Mouse (Mus musculus) embryonic fibroblast, embryonic 13.5 days (primary cell): ENCODE measurements around the gene Tor3a. TPM values are rescaled to one million over a fixed set of nuclear protein-coding genes. Genes with fewer than 3 reads are reported as not detected.
A peak's percentile ranks its signal among the peaks of the same experiment; 100 is the strongest.
"Not testable (repeated sequence)": the region's sequence is repeated elsewhere in the genome, so short reads cannot be mapped to it uniquely, and the experiment has no call there.

ENCODE experiments used
- H3K27ac ChIP-seq: 2 replicates; pipeline ENCODE4 v1.5.1; 2012; ENCODE audit warnings: low read length, control low read depth, inconsistent platforms; ENCODE audit not compliant: insufficient read depth
- H3K4me1 ChIP-seq: 2 replicates; pipeline ENCODE4 v1.6.1; 2011; ENCODE audit warnings: low read length; ENCODE audit not compliant: control insufficient read depth, insufficient read depth
- H3K4me3 ChIP-seq: 2 replicates; pipeline ENCODE4 v1.5.1; 2011; ENCODE audit warnings: mild to moderate bottlenecking, control low read depth, low read length; ENCODE audit not compliant: insufficient read depth
- CTCF ChIP-seq: IDR thresholded peaks from 2 replicates; pipeline ENCODE4 v1.5.1; 2011; ENCODE audit warnings: mild to moderate bottlenecking, control low read depth, low read length, moderate library complexity, borderline replicate concordance; ENCODE audit not compliant: insufficient read depth
- POLR2A ChIP-seq: IDR thresholded peaks from 2 replicates; pipeline ENCODE4 v1.6.1; 2011; ENCODE audit warnings: low read depth, mild to moderate bottlenecking, control low read depth, low read length, moderate library complexity
- polyA plus RNA-seq: library from polyadenylated mRNA; stranded (reverse); fragments of >200 nt; gene quantifications from 2 replicates; pipeline ENCODE4 v1.2.4, GENCODE M21; 2011; ENCODE audit warnings: low read depth; ENCODE audit not compliant: missing spikeins, insufficient read length

Gene Tor3a
- polyA plus RNA-seq, 1 experiment: 30.7 TPM

DNA sequence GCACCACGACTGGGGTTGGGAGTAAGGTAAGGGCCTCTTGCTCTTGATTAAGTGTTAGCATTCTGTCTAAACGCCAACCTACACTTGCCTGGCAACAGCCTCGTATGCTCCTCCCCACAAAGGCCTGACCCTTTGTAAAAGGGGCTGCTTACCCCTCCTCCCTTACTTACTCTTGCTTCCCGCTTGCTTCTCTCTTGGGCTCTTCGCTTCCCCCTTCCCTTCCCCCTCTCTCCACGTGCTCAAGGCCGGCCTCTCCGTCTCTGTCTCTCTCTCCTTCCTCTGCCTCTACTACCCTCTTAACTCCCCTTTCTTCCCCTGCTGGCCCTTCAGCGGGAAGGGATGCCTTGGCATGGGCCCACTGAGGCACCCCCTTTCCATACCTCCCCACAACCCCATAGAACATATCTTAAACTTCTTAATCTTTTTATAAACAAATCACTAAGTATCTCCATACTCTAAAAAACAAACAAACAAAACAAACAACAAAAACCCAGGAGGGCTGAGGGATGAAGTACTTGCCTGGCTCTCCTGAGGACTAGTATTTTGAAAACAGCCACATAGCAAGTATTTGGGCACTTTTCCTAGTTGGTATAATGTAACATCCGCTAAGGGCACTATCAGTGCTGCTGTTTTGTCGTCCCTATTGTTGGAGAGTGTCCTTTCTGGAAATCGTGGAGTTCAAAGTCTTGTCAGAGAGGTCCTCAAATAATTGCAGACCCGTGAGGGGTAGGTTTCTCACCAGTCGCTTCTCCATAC is 1.3 kb downstream of the Tor3a start:
- H3K27ac ChIP-seq: no peak overlapping the region
- H3K4me1 ChIP-seq: no peaks in the 10 kb centered on the region
- TF ChIP-seq POLR2A (no peak), CTCF (no peak)
- peak overlapping the region; percentile 71 for H3K4me3 ChIP-seq

DNA sequence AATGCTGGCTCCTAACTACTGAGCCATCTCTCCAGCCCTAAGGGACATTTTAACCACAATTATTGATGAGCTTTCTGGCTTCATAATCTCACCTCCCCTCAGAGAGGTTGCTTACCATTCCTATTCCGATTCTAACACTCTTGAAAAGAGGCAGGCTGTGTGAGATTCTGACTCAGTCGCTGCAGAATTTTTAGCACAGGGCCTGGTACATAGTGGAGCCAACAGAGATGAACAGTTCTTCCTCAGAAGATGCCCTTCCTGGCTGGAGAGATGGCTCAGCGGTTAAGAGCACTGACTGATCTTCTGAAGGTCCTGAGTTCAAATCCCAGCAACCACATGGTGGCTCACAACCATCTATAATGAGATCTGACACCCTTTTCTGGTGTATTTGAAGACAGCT is 2.2 kb downstream of the Tor3a start:
- Histone ChIP-seq H3K4me1 (no peaks in the 10 kb centered on the region), H3K4me3 (no peak overlapping the region), H3K27ac (no peak overlapping the region)
- TF ChIP-seq POLR2A (no peak), CTCF (no peak)

DNA sequence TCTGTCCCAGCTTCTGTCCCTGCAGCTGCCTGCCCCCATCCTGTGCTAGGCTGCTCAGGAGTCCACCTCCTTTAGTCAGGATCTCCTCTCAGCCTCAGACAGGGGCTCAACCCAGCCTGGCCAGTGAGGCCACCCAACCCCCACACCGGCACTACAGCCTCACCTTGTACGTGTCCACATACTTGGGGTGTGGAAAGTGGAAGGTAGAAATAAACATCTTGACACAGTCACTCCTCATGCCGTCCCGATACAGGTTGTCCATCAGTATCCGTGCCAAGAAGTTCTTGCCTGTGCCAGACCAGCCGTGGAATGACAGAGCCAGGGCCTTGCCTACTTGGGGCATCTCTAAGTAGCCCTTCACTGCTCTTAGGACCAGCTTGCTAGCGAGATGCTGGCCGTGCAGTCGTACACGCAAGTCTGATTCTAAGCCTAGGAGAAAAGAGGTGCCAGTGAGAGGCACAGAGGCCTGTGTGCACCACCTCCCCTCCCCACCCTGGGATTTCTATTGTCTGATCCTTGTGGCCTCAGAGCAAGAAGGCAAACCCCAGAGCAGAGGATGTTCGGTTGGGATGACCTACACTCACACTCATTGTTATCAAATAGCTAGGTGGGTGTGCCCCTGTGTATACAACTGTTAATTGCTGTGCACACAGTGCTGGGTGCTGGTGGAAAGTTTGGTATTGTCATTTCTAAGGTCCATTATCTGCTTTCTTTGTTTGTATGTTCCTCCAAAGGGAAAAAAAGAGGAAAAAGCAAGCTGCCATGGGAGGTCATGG is 4.8 kb downstream of the Tor3a start:
- H3K27ac ChIP-seq: no peak overlapping the region
- TF ChIP-seq CTCF (no peak), POLR2A (no peak)

DNA sequence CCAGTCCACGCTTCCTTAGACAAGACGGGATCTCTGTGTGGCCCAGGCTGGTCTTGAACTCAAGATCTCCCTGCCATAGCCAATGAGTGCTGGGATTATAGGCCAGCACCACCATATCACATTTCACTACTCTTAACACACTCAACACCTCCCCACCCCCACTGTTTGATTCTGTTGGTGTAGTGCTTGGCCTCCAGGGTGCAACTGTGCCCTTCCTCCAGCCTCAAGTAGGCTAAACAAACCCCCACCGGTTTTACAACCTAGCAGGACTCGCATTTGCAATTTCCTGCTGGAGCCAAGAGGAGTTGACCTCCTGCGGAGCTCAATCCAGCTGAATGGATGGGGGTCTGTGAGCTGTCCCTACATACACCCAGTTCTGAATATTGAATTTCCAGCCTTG is 5.6 kb downstream of the Tor3a start:
- Histone ChIP-seq H3K27ac (no peak overlapping the region), H3K4me3 (no peak overlapping the region), H3K4me1 (no peaks in the 10 kb centered on the region)
- no peak for TF ChIP-seq POLR2A
- no peak for TF ChIP-seq CTCF

More for the DNA sequence above, 4.8 kb downstream of the Tor3a start:
- no peak overlapping the region for H3K4me3 ChIP-seq
- no peaks in the 10 kb centered on the region for H3K4me1 ChIP-seq

DNA sequence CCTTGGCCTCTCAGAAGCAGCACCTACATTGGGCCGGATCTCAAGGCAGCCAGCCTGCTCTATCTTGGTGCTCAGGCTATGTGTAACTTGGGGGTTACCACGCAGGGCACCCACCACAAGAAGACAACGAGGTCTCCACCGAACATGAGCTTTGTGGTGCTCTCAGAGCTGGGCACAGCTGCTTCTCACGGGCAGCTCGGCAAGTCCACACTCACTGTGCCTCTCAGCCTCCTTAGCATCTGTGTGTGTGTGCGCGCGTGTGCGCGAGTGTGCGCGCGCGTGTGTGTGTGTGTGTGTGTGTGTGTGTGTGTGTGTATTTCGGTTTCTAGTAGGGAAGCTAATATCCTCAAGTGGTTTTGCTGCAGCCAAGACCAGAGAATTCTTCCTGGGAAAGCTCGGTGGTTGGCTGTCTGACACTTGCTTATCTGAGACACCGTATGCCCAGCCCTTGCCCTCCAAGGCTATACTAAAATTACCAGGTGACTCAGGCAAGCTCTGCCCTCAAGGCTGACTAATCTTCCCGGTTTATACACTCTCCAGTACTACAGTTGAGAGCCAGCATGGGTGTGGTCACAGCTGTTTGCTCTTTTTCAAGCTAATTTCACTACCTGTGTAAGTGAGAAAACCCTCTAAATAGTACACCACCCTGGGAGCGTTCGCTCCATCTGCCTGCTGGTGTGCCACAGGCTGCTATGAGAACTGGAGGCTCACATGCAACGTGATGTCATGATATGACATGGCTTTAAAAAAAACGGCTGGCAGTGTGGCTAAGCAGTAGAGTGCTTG is 6.8 kb downstream of the Tor3a start:
- H3K4me1 ChIP-seq: no peaks in the 10 kb centered on the region
- no peak overlapping the region for H3K4me3 ChIP-seq
- no peak overlapping the region for H3K27ac ChIP-seq
- TF ChIP-seq CTCF (no peak), POLR2A (no peak)

- no peaks in the 10 kb centered on the region for H3K4me1 ChIP-seq
- TF ChIP-seq CTCF (no peak), POLR2A (no peak)
- no peak overlapping the region for H3K27ac ChIP-seq
- H3K4me3 ChIP-seq: no peak overlapping the region
Observed at GRCm38 (mm10) chr1:156665777-156666176, 8.4 kb downstream of the Tor3a start.

DNA sequence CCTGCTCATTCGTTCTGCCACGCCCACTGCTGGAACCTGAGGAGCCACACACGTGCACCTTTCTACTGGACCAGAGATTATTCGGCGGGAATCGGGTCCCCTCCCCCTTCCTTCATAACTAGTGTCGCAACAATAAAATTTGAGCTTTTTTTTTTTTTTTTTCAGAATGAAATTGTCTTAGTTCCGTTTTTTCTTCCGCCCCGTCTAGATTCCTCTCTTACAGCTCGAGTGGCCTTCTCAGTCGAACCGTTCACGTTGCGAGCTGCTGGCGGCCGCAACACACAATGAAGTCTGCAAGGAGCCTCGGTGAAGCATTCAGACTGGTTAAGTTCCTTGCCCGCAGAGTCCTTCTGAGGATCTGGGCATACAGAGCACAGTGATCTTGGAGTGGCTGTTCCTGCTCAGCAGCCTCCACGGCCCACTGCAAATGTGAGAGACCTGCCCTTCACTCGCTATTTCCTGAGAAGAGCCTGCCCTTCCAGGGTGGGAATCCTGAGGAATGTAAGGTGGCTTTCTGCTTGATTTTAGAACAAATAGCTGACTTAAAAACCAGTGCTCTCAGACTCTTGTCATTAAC is 13.4 kb downstream of the Tor3a start:
- H3K4me1 ChIP-seq, H3K4me3 ChIP-seq, H3K27ac ChIP-seq: not testable (repeated sequence)

GRCm38 (mm10) chr1:156659906-156660659 is 14.1 kb downstream of the Tor3a start:
- H3K4me1 ChIP-seq: no peaks in the 10 kb centered on the region
- no peak overlapping the region for H3K27ac ChIP-seq
- no peak for TF ChIP-seq CTCF
- no peak for TF ChIP-seq POLR2A
- no peak overlapping the region for H3K4me3 ChIP-seq

GRCm38 (mm10) chr1:156658676-156659075 is 15.5 kb downstream of the Tor3a start:
- no peak overlapping the region for H3K27ac ChIP-seq
- TF ChIP-seq CTCF (no peak), POLR2A (no peak)
- H3K4me1 ChIP-seq: no peaks in the 10 kb centered on the region
- no peak overlapping the region for H3K4me3 ChIP-seq
